Mouse (Mus musculus): ENCODE data around the gene Fam166a.
A peak's percentile ranks its signal among the peaks of the same experiment; 100 is the strongest.

Fam166a gene

GRCm38 (mm10) chr2:25218445-25218844, at the start of gene Fam166a:
Gene Fam166a (plus strand): TSS chr2:25218745.
- no peak for DNase-seq (ENCODE audit: low spot score in 2 of 2)

- no peak for DNase-seq (ENCODE audit: low spot score in 2 of 2)
These were observed 48.8 kb upstream of the Fam166a start for GRCm38 (mm10) chr2:25169778-25170177.

- DNase-seq (ENCODE audit: low spot score in 2 of 2): no peak
These were observed 48.0 kb upstream of the Fam166a start for GRCm38 (mm10) chr2:25170326-25171100.

- DNase-seq (ENCODE audit: low spot score in 2 of 2): no peak
These were observed 47.3 kb upstream of the Fam166a start for GRCm38 (mm10) chr2:25171101-25171768.

- no peak for DNase-seq (ENCODE audit: low spot score in 2 of 2)
These were observed 46.8 kb upstream of the Fam166a start for GRCm38 (mm10) chr2:25171769-25172153.

GRCm38 (mm10) chr2:25172629-25173028, 45.9 kb upstream of the Fam166a start:
- no peak for DNase-seq (ENCODE audit: low spot score in 2 of 2)

- no peak for DNase-seq (ENCODE audit: low spot score in 2 of 2)
These were observed 44.7 kb upstream of the Fam166a start for GRCm38 (mm10) chr2:25173821-25174220.

GRCm38 (mm10) chr2:25174866-25175689, 43.5 kb upstream of the Fam166a start:
- no peak for DNase-seq (ENCODE audit: low spot score in 2 of 2)

- no peak for DNase-seq (ENCODE audit: low spot score in 2 of 2)
These were observed 42.9 kb upstream of the Fam166a start for GRCm38 (mm10) chr2:25175690-25176078.

GRCm38 (mm10) chr2:25176573-25176972, 42.0 kb upstream of the Fam166a start:
- DNase-seq (ENCODE audit: low spot score in 2 of 2): no peak

GRCm38 (mm10) chr2:25177076-25177475, 41.5 kb upstream of the Fam166a start:
- no peak for DNase-seq (ENCODE audit: low spot score in 2 of 2)

GRCm38 (mm10) chr2:25177685-25178084, 40.9 kb upstream of the Fam166a start:
- DNase-seq (ENCODE audit: low spot score in 2 of 2): no peak

- no peak for DNase-seq (ENCODE audit: low spot score in 2 of 2)
These were observed 40.1 kb upstream of the Fam166a start for GRCm38 (mm10) chr2:25178285-25178972.

- no peak for DNase-seq (ENCODE audit: low spot score in 2 of 2)
These were observed 38.9 kb upstream of the Fam166a start for GRCm38 (mm10) chr2:25179566-25180217.

GRCm38 (mm10) chr2:25180478-25180903, 38.1 kb upstream of the Fam166a start, which contains the start of gene Nrarp:
Gene Nrarp (plus strand): TSS chr2:25180758.
- peak; percentile 87 for DNase-seq (ENCODE audit: low spot score in 2 of 2)

- no peak for DNase-seq (ENCODE audit: low spot score in 2 of 2)
These were observed 37.3 kb upstream of the Fam166a start for GRCm38 (mm10) chr2:25180973-25181890.

GRCm38 (mm10) chr2:25181891-25182397, 36.6 kb upstream of the Fam166a start:
- DNase-seq (ENCODE audit: low spot score in 2 of 2): no peak

- no peak for DNase-seq (ENCODE audit: low spot score in 2 of 2)
These were observed 35.9 kb upstream of the Fam166a start for GRCm38 (mm10) chr2:25182664-25183063.

- no peak for DNase-seq (ENCODE audit: low spot score in 2 of 2)
These were observed 35.2 kb upstream of the Fam166a start for GRCm38 (mm10) chr2:25183336-25183735.

- no peak for DNase-seq (ENCODE audit: low spot score in 2 of 2)
These were observed 34.0 kb upstream of the Fam166a start for GRCm38 (mm10) chr2:25184496-25184895.

All from frontal cortex, postnatal 25 days (tissue).